Mouse (Mus musculus) right cerebral cortex, postnatal 36 days (tissue): ENCODE results near the gene Nrxn2.

Experiments used
- DNase-seq, 2 experiments: peaks; one replicate each; pipeline ENCODE4 v3.0.0; 2022; ENCODE audit warnings: low spot score in 2 of 2, mixed read lengths in 1 of 2

The Nrxn2 gene

GRCm38 (mm10) chr19:6542367-6543034, 124.0 kb downstream of the Nrxn2 start, which contains the start of gene Slc22a12:
TSS of gene Slc22a12 (minus strand) at chr19:6543032.
- no peak for DNase-seq

GRCm38 (mm10) chr19:6543035-6543383, 124.5 kb downstream of the Nrxn2 start:
- DNase-seq, result no peak

GRCm38 (mm10) chr19:6543518-6543917, 125.0 kb downstream of the Nrxn2 start:
- DNase-seq, result no peak

GRCm38 (mm10) chr19:6544712-6545111, 126.2 kb downstream of the Nrxn2 start:
- DNase-seq, result no peak

- no peak for DNase-seq
Observed at GRCm38 (mm10) chr19:6545481-6545880, 127.0 kb downstream of the Nrxn2 start.

GRCm38 (mm10) chr19:6546096-6546495, 127.6 kb downstream of the Nrxn2 start:
- DNase-seq, result no peak

GRCm38 (mm10) chr19:6547801-6548200, 129.3 kb downstream of the Nrxn2 start:
- no peak for DNase-seq

- DNase-seq, result no peak
Observed at GRCm38 (mm10) chr19:6548431-6549410, 130.2 kb downstream of the Nrxn2 start.

GRCm38 (mm10) chr19:6549566-6549965, 131.0 kb downstream of the Nrxn2 start:
- DNase-seq, result peak in 1 of 2 experiments; percentile 39

- DNase-seq, result no peak
Observed at GRCm38 (mm10) chr19:6551215-6551614, 132.7 kb downstream of the Nrxn2 start.

GRCm38 (mm10) chr19:6552302-6553028, 133.9 kb downstream of the Nrxn2 start:
- DNase-seq, result no peak

GRCm38 (mm10) chr19:6553174-6553573, 134.6 kb downstream of the Nrxn2 start:
- no peak for DNase-seq

GRCm38 (mm10) chr19:6553819-6554582, 135.5 kb downstream of the Nrxn2 start:
- no peak for DNase-seq

GRCm38 (mm10) chr19:6559576-6559975, 141.0 kb downstream of the Nrxn2 start:
- DNase-seq, result no peak

GRCm38 (mm10) chr19:6560246-6560815, 141.8 kb downstream of the Nrxn2 start:
- no peak for DNase-seq

- no peak for DNase-seq
Observed at GRCm38 (mm10) chr19:6565136-6565535, 146.6 kb downstream of the Nrxn2 start.

- DNase-seq, result no peak
Observed at GRCm38 (mm10) chr19:6566450-6566849, 147.9 kb downstream of the Nrxn2 start.

GRCm38 (mm10) chr19:6569021-6569420, 150.5 kb downstream of the Nrxn2 start:
- no peak for DNase-seq

GRCm38 (mm10) chr19:6569561-6569960, 151.0 kb downstream of the Nrxn2 start:
- DNase-seq, result no peak

- DNase-seq, result no peak
Observed at GRCm38 (mm10) chr19:6571476-6571875, 152.9 kb downstream of the Nrxn2 start.

GRCm38 (mm10) chr19:6572001-6572400, 153.5 kb downstream of the Nrxn2 start:
- no peak for DNase-seq
